Mouse (Mus musculus) CH12.LX (cell line): ENCODE results near the gene Trim43a. TPM values are rescaled to one million over a fixed set of nuclear protein-coding genes. Genes with fewer than 3 reads are reported as not detected.
A peak's percentile ranks its signal among the peaks of the same experiment; 100 is the strongest.
"Not testable (repeated sequence)": the region's sequence is repeated elsewhere in the genome, so short reads cannot be mapped to it uniquely, and the experiment has no call there.

ENCODE experiments used
- DNase-seq: peaks from one replicate; pipeline ENCODE4 v3.0.0-alpha.2; 2013; ENCODE audit errors: extremely low read depth
- H3K27ac ChIP-seq: 2 replicates; pipeline ENCODE4 v1.5.1; 2012; ENCODE audit warnings: low read depth, mild to moderate bottlenecking, control low read depth, moderate library complexity; ENCODE audit not compliant: insufficient read depth
- H3K27me3 ChIP-seq: replicated peaks from 2 replicates; pipeline ENCODE3; 2012; ENCODE audit warnings: inconsistent platforms
- H3K36me3 ChIP-seq, 2 experiments: replicated peaks in 1 of 2; 2 replicates each; pipeline versions ENCODE3 to v1.6.1; 2012; ENCODE audit warnings: inconsistent platforms in 1 of 2, low read length in 1 of 2, mild to moderate bottlenecking in 1 of 2, mixed read lengths in 1 of 2, moderate library complexity in 1 of 2; ENCODE audit not compliant: control insufficient read depth in 1 of 2, insufficient read depth in 1 of 2
- H3K4me1 ChIP-seq, 2 experiments: 2 replicates each; pipeline ENCODE4 v1.6.1; 2012; ENCODE audit warnings: inconsistent platforms in 1 of 2, moderate library complexity in 1 of 2; ENCODE audit not compliant: insufficient read depth in 2 of 2, control insufficient read depth in 1 of 2
- H3K4me2 ChIP-seq: 2 replicates; pipeline ENCODE4 v1.6.1; 2012; ENCODE audit warnings: low read depth, mild to moderate bottlenecking, control low read depth; ENCODE audit not compliant: poor library complexity, insufficient read depth, severe bottlenecking
- H3K4me3 ChIP-seq, 3 experiments: fragments of 150-350 bp in 1 of 3; sonication (generic) in 1 of 3; replicated peaks in 1 of 3; 2 replicates each; pipeline versions ENCODE3 to v1.5.1; 2011 to 2012; ENCODE audit warnings: low read depth in 2 of 3, low read length in 2 of 3, mild to moderate bottlenecking in 2 of 3, moderate library complexity in 2 of 3, control low read depth in 1 of 3, improper control_type of control experiment in 1 of 3, inconsistent platforms in 1 of 3, mixed read lengths in 1 of 3; ENCODE audit not compliant: poor library complexity in 1 of 3
- H3K79me2 ChIP-seq: replicated peaks from 2 replicates; pipeline ENCODE4 v1.6.1; 2012; ENCODE audit warnings: mild to moderate bottlenecking, moderate library complexity; ENCODE audit not compliant: control insufficient read depth, poor library complexity, insufficient read depth, severe bottlenecking; ENCODE audit errors: extremely low read depth
- H3K9ac ChIP-seq: 2 replicates; pipeline ENCODE4 v1.6.1; 2012; ENCODE audit warnings: low read depth, mild to moderate bottlenecking, control low read depth, moderate library complexity; ENCODE audit not compliant: insufficient read depth
- H3K9me3 ChIP-seq: replicated peaks from 2 replicates; pipeline ENCODE3; 2012; ENCODE audit warnings: low read length, inconsistent platforms, mixed read lengths
- ELF1 ChIP-seq: IDR thresholded peaks from 2 replicates; pipeline ENCODE4 v1.6.1; 2014; ENCODE audit warnings: low read depth, mild to moderate bottlenecking, inconsistent platforms, low read length, improper control_type of control experiment
- NELFE ChIP-seq: IDR thresholded peaks from 2 replicates; pipeline ENCODE4 v1.6.1; 2011; ENCODE audit warnings: low read depth, low read length, improper control_type of control experiment
- NRF1 ChIP-seq: IDR thresholded peaks from 2 replicates; pipeline ENCODE4 v1.6.1; 2014; ENCODE audit warnings: low read depth, mild to moderate bottlenecking, inconsistent platforms, low read length, improper control_type of control experiment, moderate library complexity
- POLR2A ChIP-seq: IDR thresholded peaks from 2 replicates; pipeline ENCODE4 v1.6.1; 2011; ENCODE audit warnings: low read depth, mild to moderate bottlenecking, improper control_type of control experiment, low read length
- TBP ChIP-seq: conservative IDR thresholded peaks from 2 replicates; pipeline ENCODE4 v1.6.1; 2011; ENCODE audit warnings: low read depth, low read length, improper control_type of control experiment
- TCF12 ChIP-seq: IDR thresholded peaks from 2 replicates; pipeline ENCODE4 v1.6.1; 2014; ENCODE audit warnings: low read depth, mild to moderate bottlenecking, inconsistent platforms, low read length, improper control_type of control experiment
- dilution Hi-C: fragments of 300-500 bp; cut with MboI; formaldehyde crosslinking; loops from 2 replicates; pipeline ENCODE4 v1.14.3; 2020; ENCODE audit warnings: low sequenced_read_pairs; ENCODE audit not compliant: extremely low pct_unique_long_range_greater_than_20kb, extremely low pct_ligation_motif_present
- in situ Hi-C: fragments of 300-500 bp; cut with MboI; formaldehyde crosslinking; loops from 3 replicates; pipeline ENCODE4 v1.14.3; 2019; ENCODE audit warnings: low sequenced_read_pairs, low pct_ligation_motif_present, low pct_unique_long_range_greater_than_20kb, mixed read lengths
- polyA plus RNA-seq: library from polyadenylated mRNA; unstranded; fragments of >175 nt; gene quantifications from 2 replicates; pipeline ENCODE4 v1.2.1, GENCODE M21; 2012; ENCODE audit warnings: low read depth; ENCODE audit not compliant: insufficient read length
- total RNA-seq, 2 experiments: library from RNA; depleted of rRNA; stranded (reverse); fragments of 300-350 nt in 1 of 2; fragments of >200 nt in 1 of 2; gene quantifications; 2 replicates each; pipeline ENCODE4 v1.2.3; 2012 to 2014

Gene Trim43a
- total and polyA plus RNA-seq, 3 experiments, result 0.04 to 0.15 TPM; not detected in 1

DNA sequence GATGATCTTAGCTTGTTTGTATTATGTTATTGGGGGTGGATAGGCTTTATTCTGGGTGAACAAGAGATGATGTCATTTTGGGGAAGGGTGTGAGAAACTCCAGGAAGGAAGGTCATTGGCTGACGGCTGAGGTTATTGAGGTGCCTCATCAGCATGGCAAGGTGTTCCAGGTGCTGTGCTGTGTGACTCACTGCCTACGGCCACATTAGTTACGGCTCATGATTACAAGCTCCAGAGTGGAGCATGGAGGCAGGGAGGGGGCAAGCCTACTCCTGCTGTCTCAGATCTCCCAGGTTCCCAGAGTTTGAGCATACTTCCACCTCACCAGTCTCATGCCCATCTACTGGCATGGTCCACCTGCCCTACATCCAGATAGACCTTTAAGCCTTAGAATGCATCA, 10.2 kb upstream of the Trim43a start:
- dilution Hi-C loops, H3K4me2 ChIP-seq, H3K4me1 ChIP-seq, in situ Hi-C loops, H3K27me3 ChIP-seq, H3K9ac ChIP-seq, DNase-seq, H3K4me3 ChIP-seq, H3K27ac ChIP-seq, H3K79me2 ChIP-seq: not testable (repeated sequence)
- peaks cover 30 to 34% of the 10 kb centered on the region in 2 experiments for H3K36me3 ChIP-seq
- peaks cover 32% of the 10 kb centered on the region for H3K9me3 ChIP-seq

DNA sequence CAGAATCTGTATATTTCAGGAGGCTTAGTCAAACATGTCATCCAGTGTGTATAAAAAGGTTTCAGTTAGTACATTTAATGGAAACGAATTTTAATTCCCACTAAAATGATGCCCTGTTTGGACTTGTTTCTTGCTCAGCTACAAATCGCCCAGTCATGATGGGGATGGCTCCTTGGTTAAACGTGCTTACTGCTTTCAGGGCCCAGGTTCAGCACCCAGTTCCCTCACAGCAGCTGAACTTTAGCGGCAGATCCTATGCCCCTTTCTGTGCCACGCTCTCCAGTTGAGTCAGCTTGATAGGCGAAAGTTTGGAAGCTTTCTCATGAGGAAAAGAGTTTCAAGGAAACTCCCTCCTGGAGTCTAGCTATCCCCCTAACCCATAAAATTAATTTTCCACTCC, 13.0 kb downstream of the Trim43a start:
- H3K27me3 ChIP-seq, H3K27ac ChIP-seq, H3K79me2 ChIP-seq, H3K9ac ChIP-seq, dilution Hi-C loops, H3K36me3 ChIP-seq, H3K9me3 ChIP-seq, DNase-seq, H3K4me1 ChIP-seq, in situ Hi-C loops, H3K4me3 ChIP-seq, H3K4me2 ChIP-seq: not testable (repeated sequence)

DNA sequence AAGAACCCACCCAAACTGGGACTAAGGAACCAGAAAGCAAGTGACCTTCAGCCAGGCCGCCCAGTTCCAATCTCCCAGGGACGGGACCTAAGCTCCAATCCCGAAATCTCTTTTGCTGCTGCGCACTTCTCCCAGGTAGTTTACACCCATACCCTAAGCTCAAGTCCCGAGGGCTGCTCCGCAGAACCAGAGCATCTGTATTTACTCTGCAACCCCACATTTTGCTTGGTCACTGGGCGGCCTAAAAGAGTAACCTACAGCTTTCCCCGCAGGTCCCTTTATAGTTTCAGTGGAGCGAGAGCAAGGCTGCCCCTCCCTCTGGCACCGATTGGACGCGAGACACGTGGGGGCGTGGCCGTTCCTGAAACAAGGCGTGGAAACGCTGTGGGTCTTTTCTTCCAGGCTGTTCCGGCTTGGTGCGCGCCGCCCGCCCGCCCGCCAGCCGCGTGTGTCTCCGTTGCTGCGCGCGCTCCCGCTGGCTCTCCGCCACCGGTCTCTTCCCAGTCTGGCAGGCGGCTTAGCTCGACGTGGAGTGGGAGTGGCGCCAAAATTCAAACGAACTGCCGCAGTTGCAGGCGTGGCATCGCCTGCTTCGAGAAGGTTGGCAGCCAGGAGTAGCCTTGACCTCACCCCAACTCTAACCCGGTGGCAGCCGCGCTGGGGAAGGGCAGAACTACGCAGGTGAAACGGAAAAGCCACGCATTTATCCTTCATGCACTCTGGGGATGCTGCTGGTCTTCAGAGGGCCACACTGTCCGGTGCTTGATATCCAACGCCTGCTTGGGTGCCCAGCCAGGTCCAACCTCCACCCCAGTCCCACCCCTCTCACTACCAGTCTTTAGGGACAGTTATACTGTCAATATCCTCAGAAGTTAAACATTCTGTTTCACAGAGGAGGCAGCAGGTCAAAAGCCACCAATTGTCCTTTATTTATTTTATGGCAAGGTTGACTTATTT, 18.8 kb downstream of the Trim43a start:
- H3K4me1 ChIP-seq, H3K9ac ChIP-seq, H3K36me3 ChIP-seq, H3K27me3 ChIP-seq, H3K9me3 ChIP-seq, H3K27ac ChIP-seq, H3K79me2 ChIP-seq, in situ Hi-C loops, dilution Hi-C loops: not testable (repeated sequence)
- peak; percentile 87 for DNase-seq
- Histone ChIP-seq H3K4me2 (peak overlapping the region; percentile 13), H3K4me3 (peak overlapping the region in 2 of 3 experiments; percentile 50 to 74)
- TF ChIP-seq TBP (peak; percentile 87), NELFE (0 out of 2 replicates have a peak, but pooled peaks have one; percentile 17), POLR2A (peak; percentile 67), NRF1 (peak; percentile 57), TCF12 (peak; percentile 16; the same call in 1 of the 2 replicates), ELF1 (peak; percentile 37)
